Mouse (Mus musculus) limb, embryonic 15.5 days (tissue): ENCODE measurements around the gene Kirrel3. TPM values are rescaled to one million over a fixed set of nuclear protein-coding genes. Genes with fewer than 3 reads are reported as not detected.
A peak's percentile ranks its signal among the peaks of the same experiment; 100 is the strongest.

Experiments used
- ATAC-seq: fragments of 200-750 bp; cut with Nextera tagmentation; 2 replicates; pipeline ENCODE4 v1.8.0; 2017; ENCODE audit warnings: low read depth, moderate TSS enrichment; ENCODE audit not compliant: insufficient number of reproducible peaks, low FRiP score, low TSS enrichment
- H3K27ac ChIP-seq: fragments of 300-500 bp; sonication (generic); 2 replicates; pipeline ENCODE4 v1.5.1; 2015; ENCODE audit warnings: moderate library complexity, mild to moderate bottlenecking, inconsistent platforms
- H3K27me3 ChIP-seq: fragments of 300-500 bp; sonication (generic); 2 replicates; pipeline ENCODE4 v1.6.1; 2015; ENCODE audit warnings: inconsistent platforms
- H3K36me3 ChIP-seq: fragments of 300-500 bp; sonication (generic); 2 replicates; pipeline ENCODE4 v1.6.1; 2015; ENCODE audit warnings: inconsistent platforms
- H3K4me1 ChIP-seq: fragments of 300-500 bp; sonication (generic); 2 replicates; pipeline ENCODE4 v1.6.1; 2015; ENCODE audit warnings: inconsistent platforms
- H3K4me2 ChIP-seq: fragments of 300-500 bp; sonication (generic); 2 replicates; pipeline ENCODE4 v1.6.1; 2015; ENCODE audit warnings: mild to moderate bottlenecking, inconsistent platforms
- H3K4me3 ChIP-seq: fragments of 300-500 bp; sonication (generic); 2 replicates; pipeline ENCODE4 v1.5.1; 2015; ENCODE audit warnings: mild to moderate bottlenecking, inconsistent platforms
- H3K9ac ChIP-seq: fragments of 300-500 bp; sonication (generic); 2 replicates; pipeline ENCODE4 v1.6.1; 2015; ENCODE audit warnings: inconsistent platforms
- H3K9me3 ChIP-seq: fragments of 300-500 bp; sonication (generic); 2 replicates; pipeline ENCODE4 v1.6.1; 2016; ENCODE audit warnings: inconsistent platforms
- WGBS: fragments of 180-500 bp; shearing (Covaris S2); methylation state at CpG from one replicate; pipeline ENCODE4 v1.1.7; 2015; 5-methylcytosine and 5-hydroxymethylcytosine counted together
- polyA plus RNA-seq: library from polyadenylated mRNA; unstranded; fragments of >200 nt; fragmentation: Nextera tagmentation; extraction: Ambion mirVana; gene quantifications from 2 replicates; pipeline ENCODE4 v1.2.1, GENCODE M21; 2015

Kirrel3 gene
- polyA plus RNA-seq, 1 experiment from 2014 or later = 13.5 TPM

DNA sequence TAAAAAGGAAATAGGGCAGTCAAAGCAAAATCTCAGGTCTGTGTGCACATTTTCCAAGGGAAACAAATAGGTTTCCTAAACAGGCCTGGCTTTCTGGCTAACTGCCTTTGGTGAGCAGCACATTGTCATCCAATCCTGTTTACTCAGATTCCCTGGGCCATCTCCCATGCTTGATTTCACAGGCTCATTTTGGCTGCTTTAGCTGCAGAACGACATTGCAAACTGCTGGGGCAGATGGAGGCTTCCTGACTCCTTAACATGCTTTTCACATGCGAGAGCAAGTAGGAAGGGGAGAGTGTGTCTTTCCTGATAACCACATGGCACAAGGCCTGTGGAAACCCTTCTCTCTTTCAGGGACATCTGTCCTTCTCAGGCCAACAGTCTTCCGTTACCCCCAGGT, 274.8 kb downstream of the Kirrel3 start:
- no peak overlapping the region for H3K9ac ChIP-seq
- no peak for ATAC-seq
- H3K4me1 ChIP-seq = no peaks in the 10 kb centered on the region
- H3K27me3 ChIP-seq = no peaks in the 10 kb centered on the region
- 71% methylated on average over 3 of the region's 3 CpGs for WGBS
- H3K9me3 ChIP-seq = no peaks in the 10 kb centered on the region
- no peaks in the 10 kb centered on the region for H3K36me3 ChIP-seq
- no peak overlapping the region for H3K4me3 ChIP-seq
- no peak overlapping the region for H3K27ac ChIP-seq
- no peak overlapping the region for H3K4me2 ChIP-seq

DNA sequence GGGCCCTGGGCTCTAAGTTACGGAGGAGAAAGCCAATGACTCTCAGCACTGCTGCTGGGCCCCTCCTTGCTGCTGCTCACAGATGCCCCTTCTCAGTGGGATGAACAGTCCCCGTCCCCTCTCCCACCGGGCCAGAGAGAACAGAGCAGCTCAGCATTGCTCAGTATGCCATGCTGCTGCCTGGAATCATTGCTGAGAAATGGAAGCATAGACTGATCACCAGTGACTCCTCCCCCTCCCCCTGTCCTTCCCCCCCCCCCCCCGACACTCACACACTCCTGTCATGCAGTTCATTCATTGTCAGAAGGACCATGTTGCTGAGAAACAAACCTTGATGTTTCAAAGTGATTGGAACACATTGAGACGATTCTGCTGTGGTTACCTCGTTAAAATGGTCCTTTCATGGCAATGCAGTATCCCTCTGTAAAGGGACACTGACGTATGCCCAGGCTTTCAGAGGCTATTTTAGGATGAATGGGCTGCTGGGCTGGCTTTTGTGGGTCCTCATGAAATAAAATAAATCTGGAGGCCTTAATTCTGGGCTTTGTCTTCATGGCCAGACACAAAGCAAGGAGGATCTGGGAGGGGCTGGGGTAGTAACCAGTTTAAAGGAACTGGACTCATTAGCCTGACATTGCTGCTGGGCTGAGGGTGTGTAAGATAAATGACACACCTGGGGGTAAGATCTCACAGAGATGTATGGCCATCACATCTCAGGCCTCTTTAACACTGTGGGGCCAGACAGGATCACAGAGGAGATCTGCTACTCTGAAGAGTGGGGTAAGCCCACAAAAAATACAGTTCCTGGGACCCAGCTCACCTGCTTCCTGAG, 281.3 kb downstream of the Kirrel3 start:
- H3K27me3 ChIP-seq = no peaks in the 10 kb centered on the region
- H3K4me1 ChIP-seq = no peaks in the 10 kb centered on the region
- ATAC-seq = no peak
- no peak overlapping the region for H3K4me2 ChIP-seq
- H3K4me3 ChIP-seq = no peak overlapping the region
- H3K36me3 ChIP-seq = no peaks in the 10 kb centered on the region
- H3K9ac ChIP-seq = no peak overlapping the region
- H3K9me3 ChIP-seq = no peaks in the 10 kb centered on the region
- H3K27ac ChIP-seq = no peak overlapping the region
- WGBS = 43% methylated on average over 7 of the region's 7 CpGs

DNA sequence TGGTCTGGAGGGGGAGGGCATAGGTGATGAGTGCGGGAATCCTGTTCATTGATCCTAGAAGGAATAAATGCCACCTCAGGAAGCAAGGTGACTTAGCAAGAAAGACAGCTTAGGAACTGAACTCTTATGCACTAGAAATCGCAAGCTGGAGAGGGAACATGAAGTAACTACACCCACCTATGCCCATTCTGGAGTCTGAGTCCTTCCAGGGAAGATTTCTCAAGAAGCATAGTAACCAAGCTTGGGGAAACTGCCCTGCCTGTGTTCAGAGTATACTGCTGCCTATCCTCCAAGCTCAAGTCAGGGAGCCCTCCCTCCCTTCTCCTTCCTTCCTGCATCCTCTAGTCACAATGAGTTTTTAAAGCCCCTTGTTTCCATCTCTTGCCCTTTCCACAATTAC, 283.3 kb downstream of the Kirrel3 start:
- WGBS = 86% methylated on average over 2 of the region's 2 CpGs
- no peak overlapping the region for H3K27ac ChIP-seq
- H3K4me1 ChIP-seq = no peaks in the 10 kb centered on the region
- no peaks in the 10 kb centered on the region for H3K27me3 ChIP-seq
- no peak overlapping the region for H3K4me2 ChIP-seq
- H3K9ac ChIP-seq = no peak overlapping the region
- no peaks in the 10 kb centered on the region for H3K36me3 ChIP-seq
- no peak for ATAC-seq
- H3K9me3 ChIP-seq = no peaks in the 10 kb centered on the region
- no peak overlapping the region for H3K4me3 ChIP-seq

DNA sequence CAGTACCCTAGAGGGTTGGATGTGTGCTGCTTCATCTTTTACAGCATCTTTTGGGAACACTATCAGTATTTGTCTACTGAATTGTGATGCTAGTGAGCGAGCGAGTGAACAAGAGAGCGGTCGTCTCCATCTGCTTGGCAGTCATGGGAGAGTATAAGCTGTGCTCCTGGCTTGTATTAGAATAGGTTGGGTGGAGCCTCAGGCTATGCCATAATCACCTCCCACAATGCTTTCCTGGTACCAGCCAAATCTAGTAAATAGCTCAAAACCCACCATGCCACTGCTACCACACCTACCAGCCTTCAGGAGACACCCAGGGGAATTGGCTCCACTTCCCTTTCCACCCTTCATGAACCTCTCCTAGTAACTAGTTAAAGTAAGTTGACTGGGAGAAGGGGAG, 285.3 kb downstream of the Kirrel3 start:
- Histone ChIP-seq H3K4me1 (no peaks in the 10 kb centered on the region; the same call in 1 of the 2 replicates), H3K9ac (no peak overlapping the region), H3K27me3 (no peaks in the 10 kb centered on the region), H3K36me3 (no peaks in the 10 kb centered on the region), H3K4me2 (no peak overlapping the region), H3K4me3 (no peak overlapping the region), H3K9me3 (no peaks in the 10 kb centered on the region), H3K27ac (no peak overlapping the region)
- 89% methylated on average over 4 of the region's 4 CpGs for WGBS
- no peak for ATAC-seq

DNA sequence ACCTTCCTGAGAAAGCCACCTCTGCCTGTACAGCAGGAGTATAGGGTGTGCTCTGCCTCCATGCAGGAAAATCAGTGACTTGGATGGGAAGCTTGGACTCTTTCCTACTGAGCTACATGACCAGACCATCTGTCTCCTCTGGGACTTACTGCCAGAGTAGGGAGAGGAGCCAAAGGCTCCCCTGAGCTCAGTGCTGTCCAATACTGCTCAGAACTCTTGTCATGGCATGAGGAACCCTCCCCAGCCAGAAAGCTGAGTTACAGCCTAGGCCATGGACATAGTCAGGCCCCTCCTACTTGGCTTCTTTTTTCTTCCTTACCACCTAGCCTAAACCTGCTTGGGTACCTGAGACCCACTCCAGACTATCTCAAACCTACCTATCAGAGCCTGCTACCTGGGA, 285.7 kb downstream of the Kirrel3 start:
- no peak for ATAC-seq
- Histone ChIP-seq H3K27me3 (no peaks in the 10 kb centered on the region), H3K27ac (no peak overlapping the region)

DNA sequence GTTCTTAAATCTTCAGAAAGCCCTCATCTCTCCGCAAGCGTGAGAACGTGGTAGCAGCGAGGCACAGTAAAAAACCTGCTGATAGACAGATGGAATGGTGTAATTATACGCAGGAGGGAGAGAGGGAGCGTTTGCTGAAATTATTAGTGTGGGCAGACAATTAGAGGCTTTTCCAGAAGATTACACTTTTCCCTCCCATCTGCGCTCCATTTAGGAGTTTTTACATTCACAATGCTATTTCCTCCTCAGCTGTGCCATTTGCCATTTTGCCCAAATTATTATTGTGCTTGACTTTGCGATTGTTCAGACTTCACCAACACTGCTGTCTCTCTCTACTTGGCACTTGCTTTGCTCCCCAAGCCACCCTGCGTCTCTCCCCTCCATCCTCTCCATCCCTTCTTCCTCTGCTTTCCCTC, 286.3 kb downstream of the Kirrel3 start:
- no peak overlapping the region for H3K27ac ChIP-seq
- 78% methylated on average over 9 of the region's 9 CpGs for WGBS
- no peaks in the 10 kb centered on the region for H3K9me3 ChIP-seq
- no peak overlapping the region for H3K9ac ChIP-seq
- H3K4me3 ChIP-seq = no peak overlapping the region
- no peaks in the 10 kb centered on the region for H3K27me3 ChIP-seq
- peaks cover 2% of the 10 kb centered on the region; the same call in 1 of the 2 replicates for H3K4me1 ChIP-seq
- ATAC-seq = no peak
- no peaks in the 10 kb centered on the region for H3K36me3 ChIP-seq
- no peak overlapping the region for H3K4me2 ChIP-seq

More for the DNA sequence above, 285.7 kb downstream of the Kirrel3 start:
- H3K4me1 ChIP-seq = peaks cover 2% of the 10 kb centered on the region; the same call in 1 of the 2 replicates
- H3K9me3 ChIP-seq = no peaks in the 10 kb centered on the region
- no peak overlapping the region for H3K4me3 ChIP-seq
- no peak overlapping the region for H3K9ac ChIP-seq
- H3K4me2 ChIP-seq = no peak overlapping the region
- no peaks in the 10 kb centered on the region for H3K36me3 ChIP-seq

DNA sequence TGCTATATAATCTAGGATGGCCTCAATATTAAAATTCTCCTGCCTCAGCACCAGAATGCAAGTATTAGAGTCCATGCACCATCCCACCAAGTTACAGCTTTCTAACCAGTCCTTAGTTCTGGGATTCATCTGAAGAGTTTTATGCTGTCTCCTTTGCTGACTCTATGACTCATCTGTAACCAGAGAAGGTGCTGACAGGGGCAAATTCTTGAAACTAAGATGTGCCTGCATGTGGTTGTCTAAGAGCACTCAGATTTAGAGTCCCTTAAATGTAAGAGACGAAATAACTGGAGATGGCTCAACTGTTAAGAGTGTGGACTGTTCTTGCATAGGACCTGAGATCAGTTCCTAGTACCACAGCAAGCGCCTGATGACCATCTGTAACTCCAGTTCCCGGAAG, 295.7 kb downstream of the Kirrel3 start:
- no peak for ATAC-seq
- H3K4me2 ChIP-seq = no peak overlapping the region
- no peaks in the 10 kb centered on the region for H3K9me3 ChIP-seq
- WGBS = 82% methylated on average over 3 of the region's 3 CpGs
- H3K36me3 ChIP-seq = no peaks in the 10 kb centered on the region
- no peaks in the 10 kb centered on the region for H3K4me1 ChIP-seq
- no peak overlapping the region for H3K9ac ChIP-seq
- H3K4me3 ChIP-seq = no peak overlapping the region
- H3K27ac ChIP-seq = no peak overlapping the region
- H3K27me3 ChIP-seq = no peaks in the 10 kb centered on the region

DNA sequence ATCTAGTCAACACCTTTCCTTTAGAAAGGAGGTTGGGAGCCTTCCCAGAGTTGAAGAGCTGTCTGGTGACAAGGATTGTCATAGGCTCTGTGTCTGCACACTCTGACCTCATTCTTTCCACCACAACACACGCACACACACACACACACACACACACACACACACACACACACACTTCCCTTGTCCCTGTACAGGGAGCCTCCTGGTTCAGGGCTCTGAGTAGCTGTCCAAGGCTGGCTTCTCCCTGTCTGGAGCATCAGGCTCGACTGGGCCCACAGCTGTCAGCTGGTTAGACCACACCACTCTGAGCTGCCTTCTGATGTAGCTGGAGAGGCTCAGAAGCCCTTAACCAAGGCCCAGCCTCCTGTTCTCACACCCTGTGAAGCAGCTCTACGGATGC, 302.2 kb downstream of the Kirrel3 start:
- H3K4me3 ChIP-seq = no peak overlapping the region
- WGBS = 50% methylated on average over 3 of the region's 3 CpGs
- no peak overlapping the region for H3K27ac ChIP-seq
- no peaks in the 10 kb centered on the region for H3K4me1 ChIP-seq
- H3K9me3 ChIP-seq = no peaks in the 10 kb centered on the region
- no peaks in the 10 kb centered on the region for H3K36me3 ChIP-seq
- no peak overlapping the region for H3K9ac ChIP-seq
- no peak for ATAC-seq
- H3K27me3 ChIP-seq = no peaks in the 10 kb centered on the region
- no peak overlapping the region for H3K4me2 ChIP-seq

DNA sequence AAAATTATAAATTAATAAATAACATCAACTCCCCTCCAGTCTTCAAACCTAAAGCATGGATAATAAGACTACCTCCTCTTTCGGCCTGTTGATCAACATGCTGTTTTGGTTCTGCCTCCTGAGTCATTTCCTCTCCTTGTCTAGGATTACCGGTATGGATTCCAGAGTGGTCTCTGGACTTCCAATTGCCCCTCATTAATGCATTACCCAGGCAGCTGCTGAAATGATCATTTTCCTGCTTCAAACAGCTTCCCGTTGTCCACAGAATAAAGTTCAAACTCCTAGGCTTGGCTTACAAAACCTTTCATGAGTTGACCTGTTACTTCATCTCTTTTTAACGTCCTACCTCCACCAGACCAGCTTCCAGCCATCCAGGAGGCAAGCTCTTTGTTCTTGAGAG, 309.5 kb downstream of the Kirrel3 start:
- H3K27me3 ChIP-seq = no peaks in the 10 kb centered on the region
- H3K4me3 ChIP-seq = no peak overlapping the region
- H3K9ac ChIP-seq = no peak overlapping the region
- no peaks in the 10 kb centered on the region for H3K9me3 ChIP-seq
- WGBS = 18% methylated on average over 4 of the region's 4 CpGs
- H3K4me2 ChIP-seq = no peak overlapping the region
- H3K27ac ChIP-seq = no peak overlapping the region
- 0 out of 2 replicates have a peak, but pooled peaks cover 11% of the 10 kb centered on the region for H3K4me1 ChIP-seq
- no peak for ATAC-seq
- no peaks in the 10 kb centered on the region for H3K36me3 ChIP-seq

DNA sequence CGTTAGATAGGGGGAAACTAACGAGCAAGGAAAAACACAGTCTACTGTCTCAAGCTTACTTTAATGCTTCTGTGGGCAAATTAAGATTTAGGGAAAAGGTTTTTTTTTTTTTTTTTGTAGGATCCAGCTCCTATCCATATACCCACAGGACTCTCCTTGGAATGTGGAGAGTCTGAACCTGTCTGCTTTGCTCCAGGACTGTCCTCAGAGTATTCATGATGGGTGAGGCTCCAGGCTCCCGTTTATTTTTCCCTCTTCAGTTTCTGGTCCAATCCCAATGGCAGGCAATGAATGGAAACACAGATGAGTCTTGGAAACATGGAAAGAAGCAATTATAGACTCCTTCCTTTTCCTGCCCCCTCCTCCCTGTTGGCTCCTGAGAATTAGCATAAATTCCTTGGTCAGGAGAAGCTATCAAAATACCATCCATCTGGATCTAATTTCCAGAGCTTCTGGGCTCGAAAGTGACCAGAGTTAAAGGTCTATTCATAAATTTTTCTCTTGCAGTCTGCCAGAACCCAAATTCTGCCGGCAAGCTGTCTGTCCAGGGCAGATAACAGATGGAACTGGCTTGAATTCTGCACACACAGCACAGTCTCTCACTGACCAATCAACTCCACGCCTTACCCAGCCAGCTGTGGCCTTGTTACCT, 312.1 kb downstream of the Kirrel3 start:
- Histone ChIP-seq H3K27me3 (no peaks in the 10 kb centered on the region), H3K4me3 (no peak overlapping the region), H3K9ac (no peak overlapping the region), H3K9me3 (no peaks in the 10 kb centered on the region), H3K27ac (no peak overlapping the region; the same call in 1 of the 2 replicates), H3K4me1 (0 out of 2 replicates have a peak, but pooled peaks cover 11% of the 10 kb centered on the region), H3K4me2 (no peak overlapping the region), H3K36me3 (no peaks in the 10 kb centered on the region)
- 0 out of 2 replicates have a peak, but pooled peaks have one; percentile 52 for ATAC-seq
- WGBS = 17% methylated on average over 6 of the region's 6 CpGs

DNA sequence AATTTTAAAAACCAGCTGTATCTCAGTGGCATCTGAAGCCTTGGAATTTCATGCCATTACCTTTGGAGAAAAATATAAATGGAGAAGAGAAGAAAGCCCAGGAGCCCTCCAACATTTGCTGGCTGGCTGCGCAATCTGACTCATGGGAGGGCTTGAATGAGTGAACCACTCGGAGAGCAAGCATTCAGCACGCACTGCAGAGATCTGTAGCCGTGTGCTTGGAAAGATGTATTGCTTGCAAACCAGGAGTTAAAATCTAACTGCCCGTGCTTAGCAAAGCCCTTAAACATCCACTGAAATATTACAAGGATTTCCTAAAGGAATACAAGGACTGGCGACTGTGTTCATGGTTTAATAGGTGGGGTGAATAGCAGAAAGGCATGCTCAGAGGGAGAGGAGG, 316.0 kb downstream of the Kirrel3 start:
- H3K27me3 ChIP-seq = no peaks in the 10 kb centered on the region
- no peaks in the 10 kb centered on the region for H3K36me3 ChIP-seq
- H3K4me1 ChIP-seq = 0 out of 2 replicates have a peak, but pooled peaks cover 11% of the 10 kb centered on the region
- WGBS = 50% methylated on average over 6 of the region's 6 CpGs
- no peaks in the 10 kb centered on the region for H3K9me3 ChIP-seq
- no peak overlapping the region for H3K9ac ChIP-seq
- H3K4me2 ChIP-seq = no peak overlapping the region
- no peak overlapping the region for H3K27ac ChIP-seq
- no peak overlapping the region for H3K4me3 ChIP-seq
- ATAC-seq = no peak

DNA sequence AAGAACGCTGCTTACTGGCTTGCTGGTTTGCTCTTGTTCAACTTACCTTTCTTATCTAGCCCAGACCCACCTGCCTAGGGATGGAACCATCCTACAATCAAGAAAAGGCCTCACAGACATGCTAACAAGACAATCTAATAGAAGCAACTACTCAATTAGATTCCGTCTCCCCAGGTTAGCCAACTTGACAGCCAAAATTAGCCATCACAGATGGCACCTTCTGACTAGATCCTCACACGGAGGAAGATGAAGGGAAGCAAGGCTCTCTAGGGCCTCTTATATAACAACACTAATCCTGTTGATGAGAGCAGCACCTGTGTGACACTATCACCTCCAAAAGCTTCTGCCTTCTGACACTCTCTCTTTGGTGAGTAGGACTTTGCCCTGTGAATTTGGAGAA, 321.2 kb downstream of the Kirrel3 start:
- H3K9me3 ChIP-seq = no peaks in the 10 kb centered on the region
- no peak overlapping the region for H3K4me3 ChIP-seq
- 81% methylated on average over 3 of the region's 3 CpGs for WGBS
- no peak overlapping the region for H3K4me2 ChIP-seq
- H3K9ac ChIP-seq = no peak overlapping the region
- H3K27ac ChIP-seq = no peak overlapping the region
- H3K4me1 ChIP-seq = no peaks in the 10 kb centered on the region
- no peak for ATAC-seq
- no peaks in the 10 kb centered on the region for H3K36me3 ChIP-seq
- H3K27me3 ChIP-seq = no peaks in the 10 kb centered on the region
